Mouse (Mus musculus): ENCODE results near the gene Eml4. TPM values are rescaled to one million over a fixed set of nuclear protein-coding genes. Genes with fewer than 3 reads are reported as not detected.

The Eml4 gene
- polyA plus RNA-seq, 1 experiment from 2014 or later = 13.4 TPM

DNA sequence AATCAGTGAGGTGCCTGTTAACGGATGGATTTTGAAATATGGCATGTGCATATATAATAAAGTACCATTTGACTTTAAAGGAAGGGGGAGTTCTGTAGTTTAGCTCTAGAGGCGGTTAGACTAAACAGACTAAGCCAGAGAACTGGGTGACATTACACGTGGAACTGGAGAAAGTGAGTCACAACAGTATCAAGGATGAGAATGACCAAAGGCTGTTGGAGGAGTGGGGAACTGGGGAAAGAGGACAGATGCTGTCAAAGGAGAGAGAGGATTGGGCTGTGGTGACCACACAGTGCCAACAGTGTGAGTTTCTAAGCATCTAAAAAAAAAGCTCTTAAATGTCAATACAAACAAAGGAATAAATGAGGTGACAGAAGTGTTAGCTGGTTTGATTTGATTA, 29.1 kb downstream of the Eml4 start:
- WGBS = 60% methylated on average over 3 of the region's 3 CpGs
- no peak for TF ChIP-seq CTCF (IDR thresholded peaks at IDR 0.05)
- TF ChIP-seq EP300 (IDR thresholded peaks at IDR 0.05) = no peak
- Histone ChIP-seq H3K27me3 (replicated peaks; ENCODE audit: insufficient read depth, low read length) (no peaks in the 10 kb centered on the region), H3K4me2 (replicated peaks; ENCODE audit: low read depth, low read length) (no peak overlapping the region), H3K27ac (ENCODE audit: low read length) (no peak overlapping the region), H3K36me3 (ENCODE audit: insufficient read depth, low read length) (no peaks in the 10 kb centered on the region), H3K4me1 (ENCODE audit: insufficient read depth, low read depth, low read length) (peaks cover 8% of the 10 kb centered on the region; the same call in 1 of the 2 replicates), H3K9me3 (ENCODE audit: low read length) (no peaks in the 10 kb centered on the region), H3K9ac (replicated peaks; ENCODE audit: low read depth) (no peak overlapping the region), H3K4me3 (ENCODE audit: low read depth, low read length) (no peak overlapping the region)
- peak; percentile 19; the same call in 1 of the 2 replicates for ATAC-seq
- DNase-seq (ENCODE audit: low spot score) = no peak

GRCm38 (mm10) chr17:83382752-83383151, 32.0 kb downstream of the Eml4 start:
- Histone ChIP-seq H3K4me1 (ENCODE audit: insufficient read depth, low read depth, low read length) (peaks cover 6% of the 10 kb centered on the region; the same call in 1 of the 2 replicates), H3K9me3 (ENCODE audit: low read length) (no peaks in the 10 kb centered on the region), H3K4me2 (replicated peaks; ENCODE audit: low read depth, low read length) (no peak overlapping the region), H3K4me3 (ENCODE audit: low read depth, low read length) (no peak overlapping the region), H3K27me3 (replicated peaks; ENCODE audit: insufficient read depth, low read length) (no peaks in the 10 kb centered on the region), H3K36me3 (ENCODE audit: insufficient read depth, low read length) (no peaks in the 10 kb centered on the region), H3K9ac (replicated peaks; ENCODE audit: low read depth) (no peak overlapping the region), H3K27ac (ENCODE audit: low read length) (no peak overlapping the region)
- 86% methylated on average over 5 of the region's 5 CpGs for WGBS
- DNase-seq (ENCODE audit: low spot score) (no peak), ATAC-seq (no peak)
- TF ChIP-seq EP300 (IDR thresholded peaks at IDR 0.05) (no peak), CTCF (IDR thresholded peaks at IDR 0.05) (no peak)

GRCm38 (mm10) chr17:83384981-83385380, 34.2 kb downstream of the Eml4 start:
- no peaks in the 10 kb centered on the region for H3K9me3 ChIP-seq (ENCODE audit: low read length)
- H3K4me1 ChIP-seq (ENCODE audit: insufficient read depth, low read depth, low read length) = no peaks in the 10 kb centered on the region
- H3K4me3 ChIP-seq (ENCODE audit: low read depth, low read length) = no peak overlapping the region
- no peak overlapping the region for H3K27ac ChIP-seq (ENCODE audit: low read length)
- 87% methylated on average over 2 of the region's 2 CpGs for WGBS
- ATAC-seq (no peak), DNase-seq (ENCODE audit: low spot score) (no peak)
- TF ChIP-seq CTCF (IDR thresholded peaks at IDR 0.05) = no peak
- no peak for TF ChIP-seq EP300 (IDR thresholded peaks at IDR 0.05)
- no peaks in the 10 kb centered on the region for H3K27me3 ChIP-seq (replicated peaks; ENCODE audit: insufficient read depth, low read length)
- no peak overlapping the region for H3K4me2 ChIP-seq (replicated peaks; ENCODE audit: low read depth, low read length)
- no peaks in the 10 kb centered on the region for H3K36me3 ChIP-seq (ENCODE audit: insufficient read depth, low read length)
- H3K9ac ChIP-seq (replicated peaks; ENCODE audit: low read depth) = no peak overlapping the region

GRCm38 (mm10) chr17:83387161-83387560, 36.4 kb downstream of the Eml4 start:
- Histone ChIP-seq H3K9me3 (ENCODE audit: low read length) (no peaks in the 10 kb centered on the region), H3K27me3 (replicated peaks; ENCODE audit: insufficient read depth, low read length) (no peaks in the 10 kb centered on the region), H3K27ac (ENCODE audit: low read length) (no peak overlapping the region), H3K36me3 (ENCODE audit: insufficient read depth, low read length) (no peaks in the 10 kb centered on the region), H3K9ac (replicated peaks; ENCODE audit: low read depth) (no peak overlapping the region), H3K4me1 (ENCODE audit: insufficient read depth, low read depth, low read length) (no peaks in the 10 kb centered on the region), H3K4me2 (replicated peaks; ENCODE audit: low read depth, low read length) (no peak overlapping the region), H3K4me3 (ENCODE audit: low read depth, low read length) (no peak overlapping the region)
- TF ChIP-seq CTCF (IDR thresholded peaks at IDR 0.05) = peak; percentile 37
- TF ChIP-seq EP300 (IDR thresholded peaks at IDR 0.05) = no peak
- 80% methylated on average over 3 of the region's 3 CpGs for WGBS
- DNase-seq (ENCODE audit: low spot score) = no peak
- no peak for ATAC-seq

- no peak for TF ChIP-seq CTCF (IDR thresholded peaks at IDR 0.05)
- TF ChIP-seq EP300 (IDR thresholded peaks at IDR 0.05) = no peak
- no peak overlapping the region for H3K9ac ChIP-seq (replicated peaks; ENCODE audit: low read depth)
- H3K4me3 ChIP-seq (ENCODE audit: low read depth, low read length) = no peak overlapping the region
- no peaks in the 10 kb centered on the region for H3K27me3 ChIP-seq (replicated peaks; ENCODE audit: insufficient read depth, low read length)
- ATAC-seq = no peak
- WGBS = 79% methylated on average over 3 of the region's 3 CpGs
- H3K36me3 ChIP-seq (ENCODE audit: insufficient read depth, low read length) = no peaks in the 10 kb centered on the region
- DNase-seq (ENCODE audit: low spot score) = no peak
- H3K9me3 ChIP-seq (ENCODE audit: low read length) = no peaks in the 10 kb centered on the region
- H3K27ac ChIP-seq (ENCODE audit: low read length) = no peak overlapping the region
- H3K4me1 ChIP-seq (ENCODE audit: insufficient read depth, low read depth, low read length) = peaks cover 11% of the 10 kb centered on the region; the same call in 1 of the 2 replicates
- H3K4me2 ChIP-seq (replicated peaks; ENCODE audit: low read depth, low read length) = no peak overlapping the region
Measured at GRCm38 (mm10) chr17:83394013-83394412, 43.3 kb downstream of the Eml4 start.

- Histone ChIP-seq H3K27ac (ENCODE audit: low read length) (peak overlapping the region; percentile 70), H3K27me3 (replicated peaks; ENCODE audit: insufficient read depth, low read length) (no peaks in the 10 kb centered on the region), H3K4me2 (replicated peaks; ENCODE audit: low read depth, low read length) (no peak overlapping the region; the same call in 1 of the 2 replicates), H3K4me1 (ENCODE audit: insufficient read depth, low read depth, low read length) (peaks cover 11% of the 10 kb centered on the region; the same call in 1 of the 2 replicates), H3K9ac (replicated peaks; ENCODE audit: low read depth) (no peak overlapping the region), H3K4me3 (ENCODE audit: low read depth, low read length) (no peak overlapping the region), H3K9me3 (ENCODE audit: low read length) (no peaks in the 10 kb centered on the region), H3K36me3 (ENCODE audit: insufficient read depth, low read length) (no peaks in the 10 kb centered on the region)
- 14% methylated on average over 6 of the region's 6 CpGs for WGBS
- DNase-seq (ENCODE audit: low spot score) = peak; percentile 66
- ATAC-seq = peak; percentile 72
- TF ChIP-seq EP300 (IDR thresholded peaks at IDR 0.05) = peak; percentile 23; the same call in 1 of the 2 replicates
- no peak for TF ChIP-seq CTCF (IDR thresholded peaks at IDR 0.05)
Measured at GRCm38 (mm10) chr17:83397571-83398100, 46.9 kb downstream of the Eml4 start.

Measured in lung, postnatal 0 days (tissue).